Mouse (Mus musculus): ENCODE results near the gene Pdap1. TPM values are rescaled to one million over a fixed set of nuclear protein-coding genes. Genes with fewer than 3 reads are reported as not detected.
A peak's percentile ranks its signal among the peaks of the same experiment; 100 is the strongest.
"Not testable (repeated sequence)": the region's sequence is repeated elsewhere in the genome, so short reads cannot be mapped to it uniquely, and the experiment has no call there.

Pdap1 gene
- 66.2 and 73.5 TPM in 2 replicates for polyA plus RNA-seq (2015; fragmentation: Nextera tagmentation; extraction: Ambion mirVana)

DNA sequence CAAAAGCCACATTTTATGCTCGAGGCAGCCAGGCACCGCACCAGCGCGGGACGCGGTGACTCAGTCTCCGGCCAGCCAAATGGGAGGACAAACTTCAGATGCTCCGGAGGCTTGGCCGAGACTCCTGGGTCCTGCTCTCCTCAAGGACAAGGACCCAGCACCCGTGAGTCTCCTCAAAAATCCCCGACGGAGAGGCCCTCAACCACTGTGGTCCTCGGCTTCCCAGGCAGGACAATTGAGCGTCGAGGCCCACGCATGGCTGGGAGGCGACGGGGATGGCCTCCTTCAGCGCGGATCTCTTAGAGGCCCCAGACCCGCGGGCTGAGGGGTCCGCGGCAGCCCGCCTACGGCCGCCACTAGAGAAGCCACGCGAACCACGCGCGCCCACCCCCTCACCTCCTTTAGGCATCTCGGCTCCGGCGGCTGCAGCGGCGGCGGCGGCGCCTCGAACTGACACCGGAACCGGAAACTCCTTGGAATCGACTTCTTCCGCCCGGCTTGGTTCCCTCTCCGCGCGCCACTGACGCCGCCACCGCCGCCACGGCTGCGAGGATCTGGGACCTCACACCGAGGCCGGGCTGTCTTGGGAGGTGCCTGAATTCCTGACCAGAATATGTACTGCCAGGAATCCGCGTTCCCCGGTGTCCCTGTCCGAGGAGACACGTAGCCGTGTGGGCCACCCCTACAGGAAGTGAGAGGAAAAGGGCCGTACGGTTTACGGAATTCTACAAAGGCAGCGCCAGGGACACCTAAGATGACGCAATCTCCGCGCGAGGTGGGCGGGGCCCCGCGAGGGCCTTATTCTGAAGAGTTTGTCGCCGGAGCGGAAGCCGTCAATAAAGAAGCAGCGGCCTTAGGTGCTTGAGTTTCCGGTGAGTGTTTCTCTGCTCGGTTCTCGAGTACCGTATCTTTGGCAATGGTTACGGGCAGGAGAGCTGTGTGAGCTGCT lies at the start of gene Pdap1, which contains the start of gene Bud31:
Pdap1 (minus strand) TSS at position 668 of the 949 bp plus-strand sequence.
Bud31 (plus strand) TSS at position 792 of the 949 bp plus-strand sequence.
- peak; percentile 96 for DNase-seq (ENCODE audit: low spot score)

DNA sequence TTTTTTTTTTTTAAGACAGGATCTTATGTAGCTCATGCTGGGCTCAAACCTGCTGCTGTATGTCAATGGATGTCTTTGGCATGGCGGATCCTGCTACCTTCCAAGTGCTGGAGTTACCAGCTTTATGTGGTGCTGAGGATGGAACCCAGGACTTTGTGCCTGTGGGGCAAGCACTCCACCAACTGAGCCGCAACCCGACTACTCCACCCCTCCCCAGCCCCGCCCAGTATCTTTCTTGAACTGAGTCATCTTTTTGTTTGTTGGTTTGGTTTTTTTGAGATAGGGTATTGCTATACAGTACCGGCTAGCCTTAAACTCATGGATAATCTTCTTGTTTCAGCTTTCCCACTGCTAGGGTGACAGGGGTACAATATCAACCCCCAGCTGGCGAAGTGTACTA lies 49.4 kb upstream of the Pdap1 start:
- no peak for DNase-seq (ENCODE audit: low spot score)

- no peak for DNase-seq (ENCODE audit: low spot score)
These were observed 45.2 kb upstream of the Pdap1 start for GRCm38 (mm10) chr5:145185244-145185643.

- no peak for DNase-seq (ENCODE audit: low spot score)
These were observed 38.5 kb upstream of the Pdap1 start for GRCm38 (mm10) chr5:145178461-145178980.

DNA sequence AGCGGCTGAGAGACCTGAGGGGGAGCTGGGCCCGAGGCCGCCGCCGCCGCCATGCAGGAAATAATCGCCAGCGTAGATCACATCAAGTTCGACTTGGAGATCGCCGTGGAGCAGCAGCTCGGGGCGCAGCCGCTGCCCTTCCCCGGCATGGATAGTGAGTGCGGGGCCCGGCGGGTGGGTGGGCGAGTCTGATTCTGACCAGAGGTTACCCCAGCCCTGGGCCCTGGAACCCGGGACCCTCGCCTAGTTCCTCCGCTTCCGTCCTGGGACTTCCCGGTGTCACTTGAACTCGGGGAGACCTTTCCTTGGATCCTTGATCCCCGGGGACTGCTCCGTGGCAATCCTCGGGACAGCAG lies 27.2 kb upstream of the Pdap1 start:
- DNase-seq (ENCODE audit: low spot score), result no peak

GRCm38 (mm10) chr5:145166536-145167305 lies 26.7 kb upstream of the Pdap1 start, which contains the start of the genes Ptcd1 and Cpsf4:
Gene Ptcd1 (minus strand): TSS chr5:145167108.
Gene Cpsf4 (plus strand): TSS chr5:145167213.
- DNase-seq (ENCODE audit: low spot score), result peak; percentile 99

- no peak for DNase-seq (ENCODE audit: low spot score)
These were observed 25.1 kb upstream of the Pdap1 start for GRCm38 (mm10) chr5:145165184-145165583.

- no peak for DNase-seq (ENCODE audit: low spot score)
These were observed 24.7 kb upstream of the Pdap1 start for GRCm38 (mm10) chr5:145164710-145165109.

- DNase-seq (ENCODE audit: low spot score), result no peak
These were observed 21.3 kb upstream of the Pdap1 start for GRCm38 (mm10) chr5:145161361-145161760.

DNA sequence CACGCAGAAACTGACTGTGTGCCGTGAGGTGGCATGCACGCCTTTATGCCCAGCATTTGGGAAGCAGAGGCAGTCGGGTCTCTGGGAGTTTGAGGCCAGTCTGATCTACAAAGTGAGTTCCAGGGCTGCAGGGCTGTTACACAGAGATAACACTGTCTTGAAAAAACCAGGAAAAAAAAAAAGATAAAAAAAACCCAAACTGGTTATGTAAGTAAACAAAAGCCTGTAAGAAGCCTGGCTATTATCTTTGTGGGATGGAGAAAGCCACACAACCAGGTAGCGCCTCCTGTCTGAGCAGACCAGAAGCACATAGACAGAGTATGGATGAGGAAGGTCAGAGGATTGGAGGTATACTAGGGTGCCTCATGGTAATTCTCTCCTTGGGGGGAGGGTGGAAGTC lies 12.7 kb upstream of the Pdap1 start:
- no peak for DNase-seq (ENCODE audit: low spot score)

GRCm38 (mm10) chr5:145149294-145149693 lies 9.3 kb upstream of the Pdap1 start:
- no peak for DNase-seq (ENCODE audit: low spot score)

DNA sequence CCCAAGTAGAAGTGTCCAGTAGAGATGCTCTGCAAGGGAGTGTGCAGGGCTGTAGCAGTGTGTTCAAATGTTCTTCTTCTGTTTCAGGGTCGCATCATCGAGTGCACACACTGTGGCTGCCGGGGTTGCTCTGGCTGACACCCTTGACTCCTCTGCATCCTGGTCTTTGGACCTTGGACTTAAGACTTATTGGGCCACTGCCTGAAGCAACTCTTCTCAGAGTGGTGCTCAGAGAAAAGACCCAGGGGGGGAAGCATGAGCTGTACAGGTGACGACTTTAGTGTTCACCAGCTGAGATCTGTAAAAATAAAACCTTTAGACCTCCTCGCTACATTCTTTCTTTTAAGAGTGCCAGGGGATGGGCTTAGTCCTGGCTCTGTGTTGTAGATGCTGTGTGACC lies 7.7 kb upstream of the Pdap1 start:
- DNase-seq (ENCODE audit: low spot score), result no peak

DNA sequence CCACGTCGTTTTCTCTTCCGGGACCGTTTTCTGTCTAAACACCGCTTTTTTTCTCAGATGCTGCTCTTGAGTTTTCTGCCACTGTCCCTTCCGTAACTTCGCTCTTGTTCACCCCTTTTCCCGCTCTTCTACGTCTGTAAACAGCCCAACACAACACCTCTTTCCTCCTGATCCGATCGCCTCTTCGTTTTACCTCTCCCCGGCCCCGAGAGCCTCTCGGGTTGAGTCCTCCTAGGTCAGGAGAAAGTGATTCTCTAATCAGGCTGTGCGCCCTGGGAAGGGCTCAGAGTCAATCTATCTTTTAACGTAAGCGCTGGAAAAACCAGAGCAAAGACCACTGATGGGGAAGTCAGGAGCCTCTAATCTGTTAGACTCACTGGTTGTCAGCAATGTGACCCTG lies 573 bp upstream of the Pdap1 start:
- no peak for DNase-seq (ENCODE audit: low spot score)

DNA sequence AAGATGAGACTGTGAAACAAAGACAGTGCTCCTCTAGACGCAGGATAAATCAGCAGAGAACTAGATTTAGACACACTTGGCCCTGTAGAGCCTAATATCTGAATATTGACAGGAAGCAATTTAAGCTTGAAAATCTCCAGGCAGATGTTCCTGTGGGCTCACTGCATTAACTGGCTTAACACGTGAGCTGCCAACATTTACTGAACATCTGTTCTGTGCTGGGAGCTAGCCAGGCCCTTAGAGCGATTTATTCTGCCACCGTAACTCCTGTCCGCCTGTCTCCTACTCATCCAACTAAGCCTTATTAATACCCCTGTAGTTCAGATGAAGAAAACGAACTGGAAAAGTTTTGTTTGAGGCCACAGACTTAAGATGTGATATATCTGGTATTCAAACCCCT lies 1.2 kb downstream of the Pdap1 start:
- no peak for DNase-seq (ENCODE audit: low spot score)

DNA sequence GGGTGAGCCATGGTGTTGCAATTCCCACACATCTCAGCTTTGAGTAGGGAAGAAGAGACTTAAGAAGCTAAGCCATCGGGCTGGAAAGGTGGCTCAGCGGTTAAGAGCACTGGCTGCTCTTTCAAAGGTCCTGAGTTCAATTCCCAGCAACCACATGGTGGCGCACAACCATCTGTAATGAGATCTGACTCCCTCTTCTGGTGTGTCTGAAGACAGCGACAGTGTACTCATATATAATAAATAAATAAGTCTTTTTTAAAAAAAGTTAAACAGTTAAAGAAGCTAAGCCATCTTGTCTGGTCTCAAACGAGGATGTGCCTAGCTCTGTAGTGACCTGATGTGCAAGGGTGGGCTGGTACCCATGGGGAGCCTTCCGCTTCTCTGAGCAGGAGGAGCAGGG lies 6.8 kb downstream of the Pdap1 start:
- DNase-seq (ENCODE audit: low spot score), result not testable (repeated sequence)

GRCm38 (mm10) chr5:145130995-145131394 lies 9.0 kb downstream of the Pdap1 start:
- DNase-seq (ENCODE audit: low spot score), result no peak

DNA sequence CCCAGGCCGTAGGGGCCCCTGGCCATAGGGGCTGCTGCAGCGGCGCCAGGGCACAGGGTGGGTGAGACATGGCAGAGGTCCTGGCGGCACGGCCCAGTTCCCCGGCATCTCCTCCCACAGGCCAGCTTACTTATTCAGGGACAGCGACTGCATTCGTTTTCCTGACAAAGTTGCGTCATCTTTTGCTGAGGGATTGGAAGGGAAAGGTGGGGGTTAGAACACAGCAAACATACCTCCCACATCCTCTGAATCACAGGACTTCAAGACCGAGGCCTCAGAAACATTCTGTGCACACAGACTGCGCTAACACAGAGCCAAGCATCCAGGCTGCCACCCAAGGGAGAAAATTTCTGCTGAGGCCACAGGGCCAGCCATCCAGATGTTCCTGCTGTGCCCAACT lies 9.8 kb downstream of the Pdap1 start:
- no peak for DNase-seq (ENCODE audit: low spot score)

- DNase-seq (ENCODE audit: low spot score), result not testable (repeated sequence)
These were observed 10.3 kb downstream of the Pdap1 start for GRCm38 (mm10) chr5:145129773-145130172.

- no peak for DNase-seq (ENCODE audit: low spot score)
These were observed 10.9 kb downstream of the Pdap1 start for GRCm38 (mm10) chr5:145129124-145129523.

DNA sequence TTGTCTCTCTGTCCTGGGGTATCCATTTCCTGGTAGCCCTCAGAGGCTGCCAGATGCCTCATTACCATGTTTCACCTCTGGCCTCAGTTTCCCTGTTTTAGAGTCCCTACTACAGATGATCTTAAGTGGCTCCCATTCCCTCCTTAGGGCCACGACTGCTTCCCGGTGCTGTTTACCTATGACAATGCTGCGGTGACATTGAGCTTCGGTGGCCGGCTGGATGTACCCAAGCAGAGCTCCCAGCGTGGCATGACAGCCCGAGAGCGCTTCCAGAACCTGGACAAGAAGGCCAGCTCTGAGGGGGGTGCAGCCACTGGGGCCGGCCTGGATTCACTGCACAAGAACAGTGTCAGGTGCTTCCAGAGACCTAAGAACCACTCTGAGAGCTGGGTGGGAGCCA lies 13.5 kb downstream of the Pdap1 start:
- DNase-seq (ENCODE audit: low spot score), result no peak

GRCm38 (mm10) chr5:145123396-145123795 lies 16.6 kb downstream of the Pdap1 start:
- no peak for DNase-seq (ENCODE audit: low spot score)

DNA sequence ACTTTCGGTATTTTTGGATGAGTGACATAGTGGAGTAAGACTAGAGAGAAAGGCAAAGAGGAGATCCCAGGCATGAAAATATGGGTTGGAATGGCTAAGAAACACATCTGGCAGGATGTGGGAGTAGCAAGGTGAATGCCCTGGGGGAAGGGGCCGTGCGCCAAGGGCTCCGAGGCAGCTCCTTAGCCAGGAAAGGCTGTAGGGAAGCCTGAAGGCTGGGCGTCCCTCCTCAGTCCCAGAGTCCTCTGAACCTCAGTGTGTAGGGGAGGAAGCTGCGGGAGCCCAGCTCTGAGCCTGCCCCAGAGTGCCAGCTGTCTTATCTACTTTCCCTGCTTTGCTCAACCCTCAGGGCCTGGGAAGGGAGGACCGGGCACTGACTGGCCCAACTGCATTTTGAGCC lies 19.1 kb downstream of the Pdap1 start:
- DNase-seq (ENCODE audit: low spot score), result no peak
